Mouse (Mus musculus) ES-CJ7 (cell line): Measurements from ENCODE around the gene Olfr1230.

ENCODE experiments used
- DNase-seq: peaks from one replicate; pipeline ENCODE4 v3.0.0; 2011; ENCODE audit warnings: low read depth, low spot score

Gene Olfr1230

GRCm38 (mm10) chr2:89297168-89297567 is at the start of gene Olfr1230:
Gene Olfr1230, minus strand, starts transcription at chr2:89297268.
- DNase-seq, result no peak

- DNase-seq, result no peak
Measured at GRCm38 (mm10) chr2:89342298-89342697, 45.2 kb upstream of the Olfr1230 start, which contains the start of gene Olfr1233. Gene Olfr1233, minus strand, starts transcription at chr2:89342398.

- DNase-seq, result no peak
Measured at GRCm38 (mm10) chr2:89329575-89329974, 32.5 kb upstream of the Olfr1230 start, which contains the start of gene Olfr1232. Gene Olfr1232, minus strand, starts transcription at chr2:89329675.

- no peak for DNase-seq
Measured at GRCm38 (mm10) chr2:89306974-89307373, 9.9 kb upstream of the Olfr1230 start, which contains the start of gene Olfr1231. Gene Olfr1231, minus strand, starts transcription at chr2:89307074.

GRCm38 (mm10) chr2:89287914-89288313 is 9.2 kb downstream of the Olfr1230 start, which contains the start of gene Olfr1229:
Gene Olfr1229, minus strand, starts transcription at chr2:89288014.
- no peak for DNase-seq

GRCm38 (mm10) chr2:89253962-89254361 is 43.1 kb downstream of the Olfr1230 start, which contains the start of gene Olfr1228:
Gene Olfr1228, minus strand, starts transcription at chr2:89254062.
- no peak for DNase-seq
